Mouse (Mus musculus): ENCODE data around the gene Aco2. TPM values are rescaled to one million over a fixed set of nuclear protein-coding genes. Genes with fewer than 3 reads are reported as not detected.

Gene Aco2
- total RNA-seq, 2 experiments from 2014 or later, result 498 to 540 TPM

DNA sequence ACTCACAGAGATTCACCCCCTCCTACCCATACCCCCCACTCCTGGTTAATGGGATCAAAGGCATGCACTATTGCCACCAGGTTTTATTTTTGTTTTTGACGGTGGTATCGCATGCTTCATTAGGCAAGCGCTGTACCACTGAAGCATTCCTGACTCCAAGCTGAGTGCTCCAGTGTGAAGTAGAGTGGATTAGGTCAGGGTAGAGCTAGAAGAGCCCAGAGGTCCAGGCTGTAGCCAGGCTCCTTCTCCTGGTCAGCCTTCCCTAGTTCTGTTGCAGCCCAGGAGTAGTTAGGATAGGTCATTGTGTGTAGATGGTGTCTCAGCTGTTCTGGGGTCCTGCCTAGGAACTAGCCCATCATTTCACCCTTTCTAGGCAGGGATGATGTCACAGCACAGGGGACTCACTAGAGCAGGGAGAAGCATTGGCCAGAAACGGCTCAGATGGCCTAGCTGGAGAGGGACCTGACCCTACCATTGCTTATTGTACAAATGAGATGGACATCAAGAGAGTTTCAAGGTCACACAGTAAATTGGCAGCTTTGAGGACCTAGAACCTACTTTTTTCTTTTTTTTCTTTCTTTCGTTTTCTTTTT, 27.0 kb upstream of the Aco2 start:
- no peak for DNase-seq (ENCODE audit: low spot score in 2 of 2)

DNA sequence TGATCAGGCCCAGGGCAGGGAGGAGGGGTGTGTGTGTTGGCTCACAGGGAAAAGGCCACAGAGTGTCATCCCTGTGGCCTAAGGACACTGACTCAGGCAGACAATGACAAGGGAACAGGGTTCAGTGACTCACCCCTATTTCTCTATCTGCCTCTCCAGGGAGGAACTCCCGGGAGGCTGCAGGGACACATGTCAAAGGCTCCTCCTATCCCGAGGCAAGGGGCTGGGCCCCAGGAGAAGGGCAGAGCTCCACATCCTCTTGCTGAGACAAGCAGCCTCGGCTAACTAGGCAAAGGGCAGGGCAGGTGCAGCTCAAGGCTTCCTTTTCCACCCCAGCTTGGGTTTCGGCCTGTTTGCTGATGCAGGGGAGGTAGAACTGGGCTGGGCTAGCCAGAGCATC, 26.4 kb upstream of the Aco2 start:
- DNase-seq (ENCODE audit: low spot score in 2 of 2), result peak in 1 of 2 experiments; percentile 67

DNA sequence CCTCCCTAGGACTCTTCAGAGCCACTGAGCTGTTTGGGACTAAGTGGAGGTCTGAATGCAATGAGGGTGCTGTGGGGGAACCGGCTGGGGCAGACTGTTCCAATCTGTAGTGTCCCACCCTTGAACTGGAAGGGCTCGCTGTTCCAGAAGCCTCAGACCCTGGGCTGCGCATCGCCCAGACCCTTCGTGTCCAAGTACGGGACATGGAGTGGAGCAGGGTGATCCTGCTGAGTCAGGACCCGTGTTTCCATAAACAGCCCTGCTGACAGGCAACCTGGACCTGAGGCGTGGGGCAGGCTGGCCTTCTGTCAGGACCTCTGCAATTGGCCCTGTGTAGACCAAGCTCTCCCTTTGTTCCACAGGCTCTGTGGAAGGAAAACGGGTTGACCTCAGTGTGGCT, 25.4 kb upstream of the Aco2 start:
- DNase-seq (ENCODE audit: low spot score in 2 of 2), result no peak

DNA sequence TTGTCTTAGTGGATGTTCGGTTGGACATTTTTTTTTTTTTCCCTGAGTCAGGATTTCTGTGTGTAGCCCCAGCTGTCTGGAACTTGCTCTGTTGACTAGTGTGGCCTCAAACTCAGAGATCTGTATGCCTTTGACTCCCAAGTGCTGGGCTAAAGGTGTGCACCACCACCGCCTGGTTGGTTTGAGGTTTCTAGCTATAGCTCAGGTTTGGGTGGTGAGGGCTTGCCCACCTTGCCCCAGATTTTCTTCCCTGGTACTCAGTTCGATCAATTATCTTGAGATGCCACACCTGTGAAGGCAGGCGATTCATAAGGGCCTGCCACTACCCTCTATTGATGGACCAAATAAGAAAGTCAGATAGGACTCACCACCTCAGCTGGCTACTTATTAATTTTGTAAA, 24.9 kb upstream of the Aco2 start:
- DNase-seq (ENCODE audit: low spot score in 2 of 2), result no peak

DNA sequence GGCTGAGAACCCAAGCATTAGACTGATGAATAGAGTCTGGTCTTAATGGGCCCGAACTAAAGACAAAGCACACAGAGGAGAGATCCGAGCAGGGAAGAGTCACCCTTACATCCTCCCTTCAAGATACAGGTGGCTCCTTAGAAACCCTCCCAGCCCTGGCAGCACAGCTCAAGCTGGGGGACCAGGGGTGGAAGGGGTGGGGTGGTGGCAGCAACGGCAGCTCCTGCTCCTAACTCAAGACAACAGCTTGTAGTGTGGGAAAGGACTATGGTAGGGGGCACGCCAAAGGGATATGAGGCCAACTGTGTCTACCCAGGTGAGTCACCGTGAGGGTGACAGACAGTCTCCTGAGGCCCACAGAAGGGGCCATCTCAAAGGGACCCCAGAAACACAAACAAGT, 24.2 kb upstream of the Aco2 start:
- DNase-seq (ENCODE audit: low spot score in 2 of 2), result no peak

DNA sequence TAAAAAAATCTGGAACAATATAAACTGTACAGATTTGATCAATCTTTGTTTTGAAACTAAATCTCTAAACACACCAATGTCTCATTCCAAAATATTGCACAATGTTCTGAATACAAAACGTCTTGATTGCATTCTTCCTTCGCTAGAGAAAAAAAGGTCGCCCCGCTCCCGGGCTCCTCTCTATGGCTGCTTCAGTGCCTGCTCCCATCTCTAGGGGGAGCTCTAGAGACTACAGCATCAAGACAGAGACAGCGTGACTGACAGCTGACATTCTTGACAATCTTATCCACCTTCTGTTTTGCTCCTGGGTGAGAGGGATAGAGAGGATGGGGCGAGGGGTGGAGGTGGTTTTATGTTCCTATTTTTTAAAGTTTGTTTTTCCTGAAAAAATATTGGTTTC, 23.8 kb upstream of the Aco2 start:
- DNase-seq (ENCODE audit: low spot score in 2 of 2), result no peak

DNA sequence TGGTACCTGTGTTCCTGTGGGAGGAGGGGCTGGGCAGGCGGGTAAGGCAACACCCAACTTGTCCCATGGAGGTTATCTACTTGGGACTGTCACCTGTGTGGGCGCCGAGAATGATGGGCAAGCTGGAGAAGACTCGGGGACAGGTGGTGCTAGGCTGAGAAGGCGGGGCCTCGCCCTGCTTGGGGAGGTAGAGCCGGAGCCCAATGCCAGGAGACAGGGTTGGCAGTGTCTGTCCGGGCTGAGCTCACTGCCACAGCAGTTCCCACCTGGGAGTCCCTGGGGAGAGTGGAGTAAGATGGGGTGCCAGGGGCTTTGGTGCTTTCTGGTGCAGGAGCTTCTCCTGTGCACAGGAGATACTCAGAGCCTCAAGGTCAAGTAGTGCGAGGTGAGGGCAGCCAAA, 23.0 kb upstream of the Aco2 start:
- DNase-seq (ENCODE audit: low spot score in 2 of 2), result no peak

DNA sequence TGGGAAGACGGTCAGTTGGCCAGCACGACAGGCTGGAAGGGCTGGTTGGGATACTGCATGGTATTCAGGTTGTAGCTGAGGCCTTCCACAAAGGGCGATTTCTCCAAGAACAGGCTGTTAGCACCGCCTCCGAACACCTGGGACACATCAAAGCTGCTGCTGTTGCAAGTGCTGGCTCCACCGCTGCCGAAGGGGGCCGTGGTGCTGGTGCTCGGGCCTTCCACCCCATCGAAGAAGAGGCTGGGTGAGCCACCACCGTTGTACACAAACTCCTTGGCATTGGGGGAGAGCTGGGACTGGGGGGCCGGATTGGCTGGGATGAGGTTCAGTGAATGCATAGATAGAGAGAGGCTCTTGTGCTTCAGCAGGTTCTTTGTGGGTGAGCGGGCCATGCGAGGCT, 21.4 kb upstream of the Aco2 start:
- DNase-seq (ENCODE audit: low spot score in 2 of 2), result no peak

DNA sequence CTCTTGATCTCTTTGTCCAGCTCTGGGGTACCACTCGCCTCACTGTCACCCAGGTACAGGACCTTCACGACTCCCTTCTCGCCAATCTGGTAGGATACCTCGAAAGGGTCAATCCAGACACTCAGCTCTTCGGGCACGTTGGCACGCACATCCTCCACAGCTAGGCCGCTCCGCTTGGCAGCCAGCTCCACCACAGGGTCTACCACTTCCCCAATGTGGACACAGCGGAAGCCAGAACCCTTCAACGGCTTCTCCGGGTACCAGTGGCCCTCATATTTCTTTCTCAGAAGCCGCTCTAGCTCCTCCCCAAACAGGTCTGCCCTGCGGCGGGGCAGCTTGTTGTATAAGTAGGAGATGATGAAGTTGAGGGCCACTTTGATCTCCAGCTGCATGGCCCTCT, 20.7 kb upstream of the Aco2 start:
- no peak for DNase-seq (ENCODE audit: low spot score in 2 of 2)

DNA sequence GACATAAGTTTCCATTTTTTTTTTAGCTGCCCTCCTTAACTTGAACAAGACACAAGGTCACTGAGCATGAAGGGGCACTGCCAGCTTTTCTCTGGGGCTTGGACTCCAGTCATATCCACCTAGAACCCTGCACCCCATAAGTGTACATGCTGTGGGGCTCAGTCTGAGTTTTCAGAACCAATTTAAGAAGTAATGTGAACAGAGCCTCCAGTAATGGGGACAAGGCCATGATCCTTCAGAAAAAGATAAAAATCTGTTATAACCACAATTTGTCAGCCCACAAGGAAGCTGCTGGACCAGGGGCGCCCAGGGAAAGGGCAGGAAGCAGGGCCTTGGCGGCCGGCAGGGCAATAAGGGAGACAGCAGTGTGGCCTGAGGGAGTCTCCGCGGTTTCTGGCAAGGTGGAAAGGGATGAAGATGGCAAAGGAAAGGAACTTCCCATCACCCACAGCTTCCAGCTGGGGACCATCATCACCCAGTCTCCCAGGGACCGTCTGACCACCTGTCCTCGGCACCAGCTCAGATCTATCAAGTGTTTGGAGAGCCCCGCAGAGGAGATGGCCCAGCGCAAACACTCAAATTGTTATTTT, 19.6 kb upstream of the Aco2 start:
- no peak for DNase-seq (ENCODE audit: low spot score in 2 of 2)

DNA sequence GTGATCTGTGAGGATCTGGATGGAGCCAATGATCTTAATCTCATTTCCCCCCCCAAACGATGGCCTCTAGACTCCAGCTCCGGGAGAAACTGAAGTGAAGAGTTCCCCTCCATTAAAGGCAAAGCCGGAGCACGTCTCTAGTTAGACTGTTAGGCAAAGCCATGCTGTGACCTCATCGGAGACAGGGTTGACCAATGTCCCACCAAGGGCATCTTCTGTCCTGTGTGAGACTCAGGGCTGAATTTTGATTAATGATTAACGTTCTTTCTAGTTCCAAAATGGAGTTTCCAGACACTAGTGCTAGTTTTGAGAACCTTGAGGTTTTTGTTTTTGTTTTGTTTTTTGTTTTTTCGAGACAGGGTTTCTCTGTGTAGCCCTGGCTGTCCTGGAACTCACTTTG, 19.0 kb upstream of the Aco2 start:
- no peak for DNase-seq (ENCODE audit: low spot score in 2 of 2)

DNA sequence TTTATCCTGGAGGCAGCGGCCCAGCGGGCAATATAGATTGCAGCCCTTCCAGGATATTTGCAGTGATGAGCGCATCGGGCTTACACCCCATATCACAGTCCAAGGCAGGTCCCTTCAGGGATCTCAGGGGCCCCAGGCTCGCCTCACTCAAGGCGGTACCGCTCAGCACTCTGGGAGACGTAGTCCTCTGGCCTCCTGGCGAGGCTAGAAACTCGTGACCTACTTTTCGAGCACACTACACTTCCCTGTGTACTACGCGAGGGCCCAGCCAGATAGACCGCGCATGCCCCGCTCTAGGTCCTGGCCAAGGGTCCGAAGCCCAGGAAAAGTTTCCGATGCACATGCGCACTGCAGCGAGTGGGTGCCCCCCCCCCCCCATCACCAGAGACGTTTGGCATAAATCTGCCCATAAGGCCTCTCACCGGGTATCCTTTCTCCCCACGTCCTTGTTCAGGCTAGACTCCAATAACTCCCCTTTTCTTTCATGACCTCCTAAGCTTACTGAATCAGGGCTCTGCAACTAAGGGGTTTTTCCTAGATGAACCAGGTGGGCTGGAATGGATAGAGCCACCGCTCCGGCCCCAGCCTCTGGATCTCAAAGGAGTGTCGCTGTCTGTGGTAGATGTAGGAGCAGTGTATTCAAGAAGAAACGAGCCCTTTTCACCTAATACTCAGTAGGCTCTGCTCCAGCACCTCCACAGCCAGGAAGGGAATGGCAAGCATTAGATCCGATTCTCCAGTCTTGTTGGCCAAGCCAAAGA, 15.9 kb upstream of the Aco2 start:
- peak; percentile 60 to 68 for DNase-seq (ENCODE audit: low spot score in 2 of 2)

DNA sequence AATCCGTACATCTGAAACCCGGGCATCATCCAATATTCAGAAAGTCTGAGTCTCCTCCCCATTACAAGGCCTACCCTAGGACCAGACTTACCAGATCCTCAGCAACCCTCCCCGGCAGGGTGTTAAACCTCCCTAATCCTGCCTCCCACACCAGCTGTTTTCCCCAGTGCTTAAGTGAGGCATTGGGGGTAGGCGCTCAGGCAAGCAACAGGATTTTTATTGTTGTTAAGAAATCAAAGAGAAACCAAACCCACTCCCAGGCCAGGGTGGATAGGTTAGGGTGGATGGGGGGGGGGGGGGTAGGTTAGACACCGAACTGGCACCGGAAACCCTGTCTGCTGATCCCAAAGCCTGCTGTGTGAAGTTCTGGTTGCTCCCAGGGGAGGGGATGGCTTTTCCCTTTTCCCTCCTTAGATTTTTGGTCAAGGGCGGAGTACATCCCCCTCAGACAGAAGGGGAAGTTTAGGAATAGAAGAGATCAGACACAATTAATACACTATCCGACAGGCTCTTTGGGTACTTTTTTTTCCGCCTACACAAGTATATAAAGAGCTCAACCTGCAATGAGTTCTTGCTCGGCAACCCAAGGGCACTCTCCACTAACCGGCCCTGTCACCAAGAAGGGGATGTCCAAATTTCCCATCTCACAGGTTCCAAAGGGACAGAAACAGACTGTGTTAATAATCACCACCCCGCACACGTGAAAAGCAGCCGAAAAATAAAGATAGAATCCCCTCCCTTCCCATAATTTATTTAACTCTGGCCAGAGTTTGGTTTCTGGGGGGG, 15.0 kb upstream of the Aco2 start:
- no peak for DNase-seq (ENCODE audit: low spot score in 2 of 2)

DNA sequence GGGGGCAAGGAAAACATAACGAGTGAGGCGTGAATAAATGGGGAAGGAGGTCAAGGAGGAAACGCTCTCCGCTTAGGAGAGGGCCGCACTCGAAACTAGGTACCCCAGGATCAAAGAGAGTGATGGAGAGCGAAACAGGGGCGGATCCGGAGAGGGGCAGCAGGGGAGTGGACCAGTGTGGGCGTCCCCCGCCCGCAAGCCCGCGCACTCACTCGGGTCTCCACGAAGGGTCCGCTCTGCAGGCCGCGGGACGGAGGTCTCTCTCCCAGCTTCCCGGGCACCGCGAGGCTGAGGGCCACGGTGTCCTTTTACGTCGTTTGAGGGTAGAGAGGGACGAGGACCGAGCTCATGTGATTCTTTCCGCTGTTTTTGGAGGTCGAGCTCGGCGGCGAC, 14.4 kb upstream of the Aco2 start:
- DNase-seq (ENCODE audit: low spot score in 2 of 2), result no peak

DNA sequence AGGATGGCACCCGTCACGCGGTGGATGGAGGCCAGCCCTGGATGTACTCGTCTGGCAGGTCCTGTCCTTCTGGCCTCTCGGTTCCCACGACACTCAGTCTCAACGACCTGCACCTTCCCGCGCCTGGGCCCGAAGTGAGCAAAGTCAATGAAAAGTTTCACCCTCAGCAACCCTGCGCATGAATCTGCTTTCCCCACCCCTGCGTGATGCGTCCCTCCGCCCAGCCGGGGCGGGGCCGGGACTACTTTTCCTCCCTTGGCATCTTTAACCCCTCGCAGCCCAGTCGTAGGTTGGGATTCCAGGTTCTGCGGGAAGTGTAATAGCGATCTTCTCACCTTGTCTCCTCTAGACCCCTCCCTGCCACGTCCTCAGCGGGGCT, 14.0 kb upstream of the Aco2 start:
- peak; percentile 86 to 89 for DNase-seq (ENCODE audit: low spot score in 2 of 2)

DNA sequence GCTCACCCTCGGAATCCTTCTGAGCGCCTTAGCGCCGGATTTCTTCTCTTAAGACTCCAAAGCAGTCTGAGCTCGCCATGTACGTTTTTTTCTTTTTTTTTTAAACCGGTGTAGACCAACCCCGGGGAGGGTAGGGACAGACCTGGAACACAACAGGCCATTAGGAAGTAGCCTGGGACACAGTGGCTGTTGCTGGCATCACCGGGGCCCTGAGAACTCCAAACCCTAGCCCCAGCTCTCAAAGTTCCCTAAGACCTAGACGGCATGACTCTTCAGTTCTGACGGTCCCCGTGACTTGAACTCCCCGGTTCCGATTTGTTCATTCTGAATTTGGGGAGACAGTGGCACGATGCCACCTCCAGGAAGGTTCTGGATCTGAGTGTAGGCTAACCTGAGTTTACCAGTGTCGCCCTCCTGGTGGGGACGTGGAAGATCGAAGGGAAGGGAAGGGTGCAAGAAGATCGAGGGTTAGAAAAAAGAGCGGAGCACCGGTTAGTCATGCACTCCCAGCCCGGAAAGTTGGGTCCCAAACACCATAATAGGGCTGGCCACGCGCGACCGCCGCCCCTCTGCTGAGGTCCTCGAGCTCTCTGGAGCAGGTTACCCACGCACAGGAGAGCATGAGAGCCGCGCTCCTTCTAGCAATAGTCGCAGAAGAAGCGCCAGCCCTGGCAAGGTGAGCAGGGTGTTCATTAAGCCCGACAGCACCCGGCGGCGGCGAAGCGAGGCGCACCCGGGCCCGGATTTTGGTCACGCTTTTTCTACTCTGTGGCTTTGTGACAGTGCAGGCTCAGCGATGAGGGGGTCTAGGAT, 13.4 kb upstream of the Aco2 start, which contains the start of gene Tob2:
TSS of gene Tob2 (minus strand) at position 280 of the 813 bp plus-strand sequence.
- peak in 1 of 2 experiments; percentile 31 for DNase-seq (ENCODE audit: low spot score in 2 of 2)

DNA sequence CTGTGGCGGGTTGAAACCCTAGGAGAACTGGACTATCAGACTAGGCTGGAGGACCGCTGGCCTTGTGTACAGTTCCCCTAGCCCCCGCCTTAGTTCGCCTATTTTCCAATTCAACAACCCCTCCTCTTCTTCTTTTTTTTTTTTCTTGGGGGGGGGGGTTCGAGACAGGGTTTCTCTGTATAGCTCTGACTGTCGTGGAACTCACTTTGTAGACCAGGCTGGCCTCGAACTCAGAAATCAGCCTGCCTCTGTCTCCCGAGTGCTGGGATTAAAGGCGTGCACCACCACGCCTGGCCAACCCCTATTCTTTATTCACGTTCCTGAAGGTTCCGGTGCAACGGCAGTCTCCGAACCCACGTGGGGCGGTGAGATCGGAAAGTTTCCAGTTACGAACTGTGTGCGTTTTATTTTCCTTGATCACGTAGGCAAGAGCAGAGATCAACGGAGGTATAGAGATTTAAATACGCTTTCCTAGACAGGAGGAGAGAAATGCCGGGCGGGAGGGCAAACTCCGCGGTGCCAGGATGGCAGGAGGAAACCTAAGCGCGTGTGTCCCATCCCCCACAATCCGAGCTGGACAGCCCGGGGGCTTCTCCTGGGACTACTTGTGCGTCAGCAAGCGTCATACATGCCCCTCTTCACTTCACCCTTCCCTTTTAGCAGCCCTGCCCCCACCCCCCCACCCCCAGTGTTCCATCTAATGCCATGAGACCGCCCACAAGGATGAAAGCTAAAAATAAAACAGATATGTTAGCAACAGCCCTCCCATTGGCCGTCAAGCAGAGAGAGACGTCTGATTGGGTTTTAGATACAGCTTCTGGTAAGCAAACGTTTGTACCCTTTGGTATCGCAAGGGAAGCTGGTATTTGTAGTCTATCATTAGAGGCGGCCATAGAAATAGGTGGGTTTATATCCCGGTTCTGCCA, 12.5 kb upstream of the Aco2 start:
- peak in 1 of 2 experiments; percentile 67 for DNase-seq (ENCODE audit: low spot score in 2 of 2)

DNA sequence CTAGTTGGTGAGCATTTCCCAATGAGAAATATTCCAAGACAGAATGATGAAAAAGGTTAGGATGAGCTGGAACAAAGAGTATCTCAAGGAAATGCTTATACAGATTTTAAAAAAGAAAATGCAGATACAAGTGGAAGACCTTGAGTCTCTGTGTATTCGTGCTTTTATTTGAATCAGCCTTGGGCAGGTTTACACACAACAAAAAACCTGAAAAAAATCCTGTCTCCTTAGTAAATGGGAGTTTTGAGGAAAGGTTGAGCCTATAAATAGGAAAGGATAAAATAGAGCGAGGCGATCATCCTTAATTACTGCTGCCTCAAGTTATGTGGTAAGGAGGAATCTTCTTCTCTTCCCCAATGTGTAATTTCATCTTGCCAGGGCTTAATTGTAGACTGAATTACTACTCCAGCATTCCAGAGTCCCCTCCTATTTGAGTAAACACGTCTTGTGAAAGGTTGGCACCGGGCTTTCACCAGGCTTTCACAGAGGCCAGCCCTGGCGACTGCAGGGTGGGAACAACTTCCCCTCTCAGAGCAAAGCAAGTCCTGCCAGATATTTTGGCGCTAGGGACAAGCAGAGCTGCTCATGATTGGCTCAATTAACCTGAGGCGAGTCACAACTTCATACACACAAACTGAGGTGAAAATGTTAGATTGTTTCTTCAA, 11.5 kb upstream of the Aco2 start:
- DNase-seq (ENCODE audit: low spot score in 2 of 2), result no peak

DNA sequence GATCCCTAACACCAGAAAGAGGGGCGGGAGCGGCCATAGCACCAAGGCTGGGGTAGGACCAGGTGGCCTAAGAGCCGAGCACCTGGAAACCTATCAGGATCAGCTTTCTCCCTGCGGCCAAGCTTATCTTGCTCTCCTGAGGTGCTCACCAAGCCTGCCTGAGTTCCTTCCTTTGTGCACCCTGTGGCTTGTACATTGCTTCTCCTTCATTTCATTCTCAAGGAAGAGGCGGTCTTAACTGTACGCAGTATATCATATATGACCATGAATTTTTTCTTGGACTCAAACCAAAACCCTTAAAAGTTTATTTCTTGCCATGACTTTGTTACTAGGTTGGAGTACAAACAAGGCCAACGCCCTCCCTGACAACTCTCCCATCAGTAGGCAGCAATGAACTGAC, 7.9 kb upstream of the Aco2 start:
- DNase-seq (ENCODE audit: low spot score in 2 of 2), result no peak
